Mouse (Mus musculus) lung, postnatal 0 days (tissue): Measurements from ENCODE around the gene Mtmr12.

Experiments
- CTCF ChIP-seq: IDR thresholded peaks from 2 replicates; pipeline ENCODE4 v1.5.1; 2016; ENCODE audit warnings: antibody characterized with exemption, mild to moderate bottlenecking
- EP300 ChIP-seq: IDR thresholded peaks from 2 replicates; pipeline ENCODE4 v1.6.1; 2016; ENCODE audit warnings: antibody characterized with exemption, mild to moderate bottlenecking, control low read depth

- TF ChIP-seq CTCF (no peak), EP300 (no peak)
Observed at GRCm38 (mm10) chr15:12243792-12244191, 39.0 kb downstream of the Mtmr12 start.
